ENCODE assay signal across 9 mouse cellular contexts in genomic region chr7:70370552-70371262, GRCm38 (mm10). TPM values are rescaled to one million over a fixed set of nuclear protein-coding genes. Genes with fewer than 3 reads are reported as not detected.
DNase-seq lines count a peak whose midpoint lies in the region; ATAC-seq lines count a peak whose summit lies in the region.
"Had no signal": no experiment of that assay in that cellular context is flagged by ENCODE, and none has a peak within 500 bp of the region (broad histone marks: within the 10 kb centered on the region; RNA-seq: fewer than 3 reads in every experiment).

No protein-coding gene starts in this region.

- peaks cover 20% of the 10 kb centered on the region for H3K4me1 ChIP-seq in heart, embryonic 10.5 days
- H3K4me1 ChIP-seq in forebrain, embryonic 11.5 days (replicated peaks; ENCODE audit: control insufficient read depth, insufficient read depth, low read length): peaks cover 4% of the 10 kb centered on the region; the same call in 1 of the 2 replicates
- H3K4me1 ChIP-seq in kidney, embryonic 16.5 days (ENCODE audit: insufficient read depth, low read length): peaks cover 40% of the 10 kb centered on the region
- H3K4me1 ChIP-seq in midbrain, embryonic 16.5 days (ENCODE audit: control insufficient read depth, insufficient read depth, low read length): peaks cover 6% of the 10 kb centered on the region; the same call in 1 of the 2 replicates

- H3K27me3 ChIP-seq in heart, embryonic 10.5 days (ENCODE audit: insufficient read depth, poor library complexity, severe bottlenecking): peaks cover 64% of the 10 kb centered on the region
- H3K27me3 ChIP-seq in forebrain, embryonic 11.5 days (ENCODE audit: control insufficient read depth, insufficient read depth, low read length): peaks cover 39% of the 10 kb centered on the region
- 0 out of 2 replicates have a peak, but pooled peaks cover 3% of the 10 kb centered on the region for H3K27me3 ChIP-seq in kidney, embryonic 16.5 days (ENCODE audit: insufficient read depth, low read length)
- peaks cover 40% of the 10 kb centered on the region for H3K27me3 ChIP-seq in midbrain, embryonic 16.5 days (ENCODE audit: control insufficient read depth, insufficient read depth, low read depth, low read length)

- WGBS in heart, embryonic 10.5 days: 4% methylated on average over 18 of the region's 18 CpGs
- 3% methylated on average over 18 of the region's 18 CpGs for WGBS in forebrain, embryonic 11.5 days
- WGBS in kidney, embryonic 16.5 days: 8% methylated on average over 18 of the region's 18 CpGs
- 4% methylated on average over 18 of the region's 18 CpGs for WGBS in midbrain, embryonic 16.5 days

- no peak for DNase-seq in heart, embryonic 10.5 days (ENCODE audit: low spot score)
- DNase-seq in heart, postnatal 4 days: no peak
- DNase-seq in forebrain, embryonic 11.5 days (ENCODE audit: low spot score): peak; percentile 60
- no peak for DNase-seq in left cerebral cortex, adult 9 months (ENCODE audit: low spot score in 2 of 2)
- no peak for DNase-seq in cerebellum, postnatal 4 days (ENCODE audit: low spot score in 2 of 2)
- no peak for DNase-seq in right cerebral cortex, postnatal 36 days (ENCODE audit: low spot score in 2 of 2)

- H3K4me3 ChIP-seq in heart, embryonic 10.5 days: peak overlapping the region; percentile 58
- H3K4me3 ChIP-seq in forebrain, embryonic 11.5 days (ENCODE audit: low read depth, low read length): peak overlapping the region; percentile 28
- H3K4me3 ChIP-seq in kidney, embryonic 16.5 days (ENCODE audit: low read length): peak overlapping the region; percentile 62
- H3K4me3 ChIP-seq in midbrain, embryonic 16.5 days (ENCODE audit: low read depth, low read length): peak overlapping the region; percentile 34

- H3K9ac ChIP-seq in forebrain, embryonic 11.5 days (ENCODE audit: low read length): peak overlapping the region; percentile 61
- H3K9ac ChIP-seq in kidney, embryonic 16.5 days (replicated peaks; ENCODE audit: low read length): peak overlapping the region; percentile 81
- peak overlapping the region; percentile 61; the same call in 1 of the 2 replicates for H3K9ac ChIP-seq in midbrain, embryonic 16.5 days (ENCODE audit: low read depth, low read length)

- peak overlapping the region; percentile 59 for H3K4me2 ChIP-seq in forebrain, embryonic 11.5 days (ENCODE audit: low read depth, low read length, severe bottlenecking)
- H3K4me2 ChIP-seq in kidney, embryonic 16.5 days (replicated peaks; ENCODE audit: low read depth, low read length): peak overlapping the region; percentile 68
- H3K4me2 ChIP-seq in midbrain, embryonic 16.5 days (ENCODE audit: low read length): peak overlapping the region; percentile 54

- H3K27ac ChIP-seq in heart, embryonic 10.5 days: peak overlapping the region; percentile 77; the same call in 1 of the 2 replicates
- peak overlapping the region; percentile 78; the same call in 1 of the 2 replicates for H3K27ac ChIP-seq in forebrain, embryonic 11.5 days (ENCODE audit: low read depth, low read length)
- H3K27ac ChIP-seq in kidney, embryonic 16.5 days (ENCODE audit: low read length): peak overlapping the region; percentile 98
- peak overlapping the region; percentile 81 for H3K27ac ChIP-seq in midbrain, embryonic 16.5 days (ENCODE audit: low read length)

- ATAC-seq in forebrain, embryonic 11.5 days (replicated peaks; ENCODE audit: low FRiP score): no peak
- no peak for ATAC-seq in kidney, embryonic 16.5 days (ENCODE audit: low FRiP score, low TSS enrichment)
- no peak for ATAC-seq in midbrain, embryonic 16.5 days

- H3K9me3 ChIP-seq in heart, embryonic 10.5 days: no peaks in the 10 kb centered on the region
- no peaks in the 10 kb centered on the region for H3K9me3 ChIP-seq in forebrain, embryonic 11.5 days (ENCODE audit: control insufficient read depth, low read length)
- H3K9me3 ChIP-seq in kidney, embryonic 16.5 days (ENCODE audit: low read length): no peaks in the 10 kb centered on the region
- H3K9me3 ChIP-seq in midbrain, embryonic 16.5 days (replicated peaks; ENCODE audit: control insufficient read depth, low read length, poor library complexity, severe bottlenecking): no peaks in the 10 kb centered on the region

- no peaks in the 10 kb centered on the region for H3K36me3 ChIP-seq in heart, embryonic 10.5 days
- H3K36me3 ChIP-seq in forebrain, embryonic 11.5 days (ENCODE audit: control insufficient read depth, insufficient read depth, low read length): no peaks in the 10 kb centered on the region
- H3K36me3 ChIP-seq in kidney, embryonic 16.5 days (ENCODE audit: insufficient read depth, low read length): 0 out of 2 replicates have a peak, but pooled peaks cover 2% of the 10 kb centered on the region
- no peaks in the 10 kb centered on the region for H3K36me3 ChIP-seq in midbrain, embryonic 16.5 days (ENCODE audit: control insufficient read depth, insufficient read depth, low read length)

RNA-seq across cellular contexts. Expression of gene Nr2f2, which starts 4.2 kb away (rescaled TPM):
- 16.2 and 48.0 TPM in 2 replicates for polyA plus RNA-seq in heart, embryonic 10.5 days (2016; fragmentation: Nextera tagmentation; extraction: Ambion mirVana)
- 10 to 100 TPM; 34.3 to 35.0 TPM for total RNA-seq in heart, postnatal 4 days (2021)
- 124 and 137 TPM in 2 replicates for polyA plus RNA-seq in forebrain, embryonic 11.5 days (2014; fragmentation: Nextera tagmentation; extraction: Ambion mirVana)
- polyA plus RNA-seq in kidney, embryonic 16.5 days (2015; fragmentation: Nextera tagmentation; extraction: Ambion mirVana): 165 and 186 TPM in 2 replicates
- 78.0 and 102 TPM in 2 replicates for polyA plus RNA-seq in midbrain, embryonic 16.5 days (2015; fragmentation: Nextera tagmentation; extraction: Ambion mirVana)
- total RNA-seq: granulocyte monocyte progenitor cell, adult 5-6 weeks had no signal
